Mouse (Mus musculus): ENCODE results near the gene Spns3. TPM values are rescaled to one million over a fixed set of nuclear protein-coding genes. Genes with fewer than 3 reads are reported as not detected.

The Spns3 gene
- under 1 TPM; 0.61 to 0.70 TPM for polyA plus RNA-seq (2017; shearing (Covaris generic))

DNA sequence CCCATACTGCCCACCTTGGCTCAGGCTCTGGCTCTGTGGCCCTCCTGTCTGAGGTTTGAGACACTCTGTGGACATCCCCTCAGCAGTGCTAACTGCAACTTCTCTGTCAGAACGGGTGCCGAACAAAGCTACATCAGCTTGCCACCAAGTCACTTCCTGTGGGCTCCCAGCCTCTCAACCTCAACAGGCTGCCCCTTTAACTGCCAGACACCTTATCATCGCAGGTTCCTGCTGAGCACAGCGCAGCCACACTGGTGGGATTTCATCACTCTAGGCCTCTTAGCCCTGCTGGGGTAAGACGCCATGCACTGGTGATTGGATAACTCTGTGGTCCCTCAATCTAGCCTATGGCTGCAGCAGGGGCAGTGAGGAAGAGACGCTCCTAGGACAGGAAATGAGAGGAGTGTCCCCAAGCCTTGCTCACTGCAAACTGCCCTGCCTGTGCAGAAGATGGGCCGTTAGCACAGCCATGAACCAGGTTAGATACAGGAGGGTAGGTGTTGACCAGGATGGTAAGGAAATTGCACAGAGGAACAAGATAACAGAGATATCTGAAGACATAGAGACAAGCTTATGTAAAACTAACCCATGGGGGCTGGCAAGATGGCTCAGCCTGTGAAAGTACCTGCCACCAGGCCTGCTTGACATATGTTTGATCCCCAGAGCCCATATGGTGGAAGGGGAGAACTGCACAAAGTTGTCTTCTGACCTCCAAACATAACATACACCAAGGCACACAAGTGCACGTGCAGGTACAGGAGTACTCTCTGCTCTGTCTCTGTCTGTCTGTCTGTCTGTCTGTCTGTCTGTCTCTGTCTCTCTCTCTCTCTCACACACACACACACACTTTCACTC is at the start of gene Spns3:
TSS of gene Spns3 (minus strand) at position 373 of the 855 bp plus-strand sequence.
- ATAC-seq, result peak; percentile 19

DNA sequence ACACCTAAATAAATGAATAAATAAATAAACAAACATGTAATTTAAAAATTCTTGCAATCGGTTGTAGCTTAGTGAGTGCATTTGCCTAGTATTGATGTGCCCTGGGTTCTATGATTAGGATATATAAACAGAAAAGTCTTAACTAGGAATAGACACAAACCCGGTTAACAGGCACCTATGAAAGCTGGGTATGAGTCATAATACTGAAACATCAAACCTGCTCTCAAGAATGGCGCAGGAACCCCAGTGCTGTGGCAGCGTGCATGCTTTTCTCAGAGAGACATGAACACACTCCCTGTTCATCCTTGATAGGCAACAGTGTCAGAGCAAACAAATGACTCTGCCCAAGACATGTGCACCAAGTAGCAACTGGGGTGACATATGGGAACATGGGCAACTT is 47.5 kb upstream of the Spns3 start:
- ATAC-seq, result no peak

DNA sequence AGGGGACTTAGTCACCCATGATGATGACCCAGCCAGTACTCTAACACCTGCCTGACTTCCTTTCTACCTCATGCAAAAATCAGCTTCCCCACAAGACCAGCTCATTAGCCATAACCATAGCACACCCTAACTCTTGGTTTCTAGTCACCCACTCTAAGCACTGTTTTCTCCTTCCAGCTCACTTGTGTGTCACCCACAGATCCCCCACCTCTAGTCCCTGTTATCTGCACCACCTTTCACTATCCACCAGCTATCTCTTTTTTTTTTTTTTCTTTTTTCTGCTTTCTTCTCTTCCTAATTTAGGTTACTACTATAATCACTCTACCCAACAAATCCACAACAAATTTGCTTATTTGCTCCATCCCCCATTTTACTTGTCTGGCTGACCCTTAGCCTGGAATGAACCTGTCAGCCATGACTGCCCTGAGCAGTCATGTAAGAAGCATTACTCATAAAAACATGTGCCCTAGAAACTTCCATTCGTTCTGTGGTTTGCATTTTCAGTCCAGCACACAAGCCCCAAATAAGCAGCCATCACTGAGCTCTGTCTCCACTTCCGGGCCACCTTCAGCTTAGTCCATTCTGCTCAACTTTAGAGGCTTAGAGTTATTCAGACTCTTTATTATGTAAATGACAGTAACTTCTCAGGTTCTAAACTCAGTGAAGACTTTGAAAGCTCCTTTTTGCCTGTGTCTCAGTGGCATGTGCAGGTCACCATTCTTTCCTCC is 44.9 kb upstream of the Spns3 start:
- no peak for ATAC-seq

DNA sequence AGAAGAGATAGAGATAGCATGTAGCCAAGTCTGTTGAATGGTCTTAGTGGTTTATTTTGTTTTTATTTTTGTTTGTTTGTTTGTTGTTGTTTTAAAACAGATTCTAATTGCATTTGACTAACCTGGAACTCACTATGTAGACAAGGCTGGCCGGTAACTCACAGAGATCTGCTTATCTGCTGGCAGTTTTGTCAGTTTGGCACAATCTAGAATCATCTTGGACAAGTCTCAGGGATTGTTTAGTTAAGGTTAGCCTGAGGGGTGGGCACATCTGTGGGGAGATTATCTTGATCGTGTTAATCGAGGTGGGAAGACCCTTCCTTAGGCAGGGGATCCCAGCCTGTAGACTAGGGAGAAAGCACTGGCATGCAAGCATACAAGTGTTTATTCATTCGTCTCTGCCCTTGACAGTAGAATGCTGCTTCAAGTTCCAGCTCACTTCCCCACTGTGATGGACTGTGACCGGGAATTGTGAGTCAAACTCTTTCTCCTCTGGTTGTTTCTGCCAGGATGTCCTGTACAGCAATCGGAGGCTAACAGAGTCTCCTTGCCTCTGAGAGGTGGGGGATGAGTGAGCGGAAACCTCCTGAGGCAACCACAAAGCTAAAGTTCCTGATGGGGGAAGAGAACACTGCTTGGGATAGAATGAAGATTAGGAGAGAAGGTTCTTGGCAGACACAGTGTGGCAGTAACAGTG is 37.4 kb upstream of the Spns3 start:
- no peak for ATAC-seq

DNA sequence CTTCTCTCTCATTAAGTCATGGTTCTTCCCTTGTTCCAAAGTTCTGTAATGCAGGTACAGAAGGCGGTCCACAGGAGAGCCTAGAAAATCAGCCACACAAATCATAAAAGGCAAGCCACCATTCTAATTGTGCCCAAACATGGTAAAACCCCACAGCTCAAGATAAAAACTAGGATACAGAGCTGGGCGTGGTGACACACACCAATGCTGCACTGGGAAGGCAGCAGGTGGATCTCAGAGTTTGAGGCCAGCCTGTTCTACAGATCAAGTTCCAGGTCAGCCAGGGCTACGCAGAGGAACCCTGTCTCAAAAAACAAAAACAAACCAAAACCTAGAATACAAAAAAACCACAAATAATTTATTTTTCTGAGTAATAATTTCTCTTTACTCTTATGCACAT is 36.3 kb upstream of the Spns3 start:
- ATAC-seq, result no peak

DNA sequence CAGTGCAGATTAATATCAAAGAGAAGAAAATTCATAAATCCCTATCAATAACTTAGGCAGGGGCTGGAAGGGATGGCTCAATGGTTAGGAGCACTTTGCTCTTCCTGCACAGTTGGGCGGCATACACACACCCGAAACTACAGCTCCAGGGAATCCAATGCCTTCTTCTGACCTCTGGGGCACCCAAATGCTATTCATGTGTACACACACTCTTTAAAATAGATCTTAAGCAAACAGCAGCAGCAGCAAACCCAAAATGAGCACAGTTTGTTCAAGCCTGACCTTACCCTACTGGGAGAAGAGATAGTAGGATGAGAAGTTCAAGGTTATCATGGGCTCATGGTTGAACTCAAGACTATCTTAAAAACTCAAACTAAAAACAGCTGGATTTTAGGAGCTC is 32.8 kb upstream of the Spns3 start:
- ATAC-seq, result no peak

DNA sequence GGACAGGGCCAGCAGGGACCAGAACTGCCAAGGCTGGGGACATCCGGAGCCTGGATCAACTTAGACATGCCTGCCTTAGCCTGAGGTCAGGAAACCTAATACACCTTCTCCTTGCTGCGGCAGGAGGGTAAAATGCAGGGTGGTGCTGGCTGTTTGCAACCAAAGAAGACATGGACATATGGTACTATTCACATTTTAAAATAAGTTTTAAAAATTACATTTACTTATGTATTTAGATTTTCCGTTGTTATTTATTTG is 32.1 kb upstream of the Spns3 start:
- no peak for ATAC-seq

DNA sequence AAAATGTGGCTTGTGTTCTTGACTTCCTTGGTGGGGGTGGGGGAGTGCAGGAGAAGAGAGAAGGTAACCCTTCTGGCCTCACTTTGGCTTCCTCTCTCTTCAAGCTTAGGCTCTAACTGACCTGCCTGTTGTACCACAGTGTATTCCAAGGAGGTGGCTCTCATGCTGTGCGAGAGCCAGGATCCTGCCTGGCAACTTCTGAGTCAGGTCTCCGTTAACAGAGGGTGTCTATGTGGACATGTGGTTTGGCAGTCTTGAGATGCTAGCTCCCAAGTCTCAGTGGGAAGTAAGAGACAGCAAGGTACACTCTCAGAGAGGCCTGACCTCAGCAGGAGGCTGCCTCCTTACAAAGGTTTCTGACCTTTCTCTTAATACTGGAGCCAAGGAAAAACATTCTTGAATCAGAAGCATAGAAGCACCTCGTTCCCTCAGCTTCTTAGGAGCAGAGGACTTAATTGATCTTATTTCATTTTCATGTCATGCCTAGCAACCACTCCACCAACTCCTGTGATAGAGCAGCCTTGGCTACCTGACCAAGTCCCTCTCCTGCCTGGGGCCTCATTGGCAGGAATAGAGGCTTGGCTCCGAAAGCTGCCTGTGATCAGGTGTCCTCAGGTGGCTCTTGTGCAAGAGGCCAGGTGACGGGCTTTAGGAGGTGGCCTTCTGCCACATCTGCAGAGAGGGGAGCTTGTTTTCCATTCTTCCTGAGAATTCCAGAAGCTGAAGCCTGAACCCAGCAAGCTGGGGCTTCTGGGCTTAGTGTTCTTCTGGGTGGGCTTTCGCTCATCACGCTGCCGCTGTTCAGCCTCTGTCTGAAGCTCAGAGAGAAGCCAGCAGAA is 31.5 kb upstream of the Spns3 start:
- no peak for ATAC-seq

DNA sequence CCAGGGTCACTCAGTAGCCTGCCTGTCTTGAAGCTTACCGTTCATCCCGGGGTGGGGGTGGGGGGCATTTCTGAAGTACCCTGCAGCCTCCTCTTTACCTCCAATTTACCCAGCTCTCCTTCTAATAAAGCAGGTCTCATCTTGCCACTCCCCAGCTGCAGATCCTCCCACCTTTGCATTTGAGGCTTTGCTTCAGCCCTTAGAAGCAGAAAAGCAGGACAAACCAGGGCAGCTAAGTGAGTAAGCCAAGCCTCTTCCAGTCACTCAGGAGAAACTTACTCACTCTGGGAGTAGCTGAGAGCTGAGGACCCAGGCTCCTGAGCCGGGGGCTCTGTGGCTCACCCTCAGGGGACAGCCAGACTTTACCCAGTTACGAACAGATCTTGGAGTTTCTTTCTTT is 28.2 kb upstream of the Spns3 start:
- ATAC-seq, result no peak

DNA sequence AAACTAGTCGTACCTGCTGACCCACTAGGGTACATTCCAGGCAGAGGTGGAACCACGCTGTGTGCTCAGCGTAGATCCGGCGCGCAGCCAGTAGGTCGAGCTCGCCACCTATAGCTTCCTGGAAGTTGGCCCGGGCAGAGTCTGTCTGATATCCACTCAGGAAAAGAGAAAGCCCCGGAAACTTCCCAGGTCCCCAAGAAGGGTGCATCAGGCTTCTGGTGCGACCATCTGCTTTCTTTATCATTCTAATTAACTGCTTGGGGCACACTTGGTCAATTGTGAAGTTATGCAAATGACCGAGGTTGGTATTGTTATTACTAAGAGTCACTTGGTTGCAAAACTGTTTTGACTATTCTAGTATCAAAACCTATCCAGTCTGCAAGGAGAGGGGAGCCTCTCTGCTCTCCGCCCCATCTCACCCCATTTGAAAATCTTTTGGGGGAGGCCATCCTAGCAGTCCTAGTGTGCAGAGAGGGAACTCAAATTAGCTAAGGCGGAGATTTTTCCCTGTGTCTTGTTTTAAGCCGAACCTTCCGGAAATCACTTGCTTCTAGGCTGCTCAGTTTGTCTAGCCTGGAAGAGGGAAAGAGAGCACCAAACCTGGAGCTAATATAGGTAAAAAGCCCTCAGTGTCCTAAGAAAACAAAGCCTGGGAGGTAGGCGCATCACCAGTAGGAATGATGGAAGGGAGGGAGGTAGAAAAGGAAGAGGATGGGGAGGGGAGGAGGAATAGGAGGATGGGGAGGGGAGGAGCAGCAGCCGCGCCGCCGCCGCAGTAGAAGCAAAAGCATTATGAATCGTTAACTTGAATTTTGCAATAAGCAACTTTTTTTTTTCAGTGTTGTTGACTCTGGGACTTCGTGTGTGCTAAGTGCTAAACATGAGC is 26.4 kb upstream of the Spns3 start:
- ATAC-seq, result peak; percentile 32

DNA sequence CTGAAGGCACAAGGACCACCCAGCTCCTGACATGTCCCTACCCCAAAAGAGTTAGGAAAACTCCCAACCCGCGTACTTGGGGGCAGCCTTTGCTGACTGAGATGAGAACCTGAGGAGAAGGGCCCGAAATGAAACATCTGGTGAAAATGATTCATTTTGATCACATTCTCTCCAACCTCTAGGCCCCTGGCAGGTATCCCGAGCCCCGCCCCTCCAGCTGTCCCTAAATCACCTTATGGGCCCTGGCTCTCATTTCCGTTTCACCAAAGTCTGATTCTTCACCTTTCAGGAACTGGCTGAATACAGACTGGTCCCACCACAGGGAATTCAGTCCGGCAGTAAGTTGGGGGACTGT is 25.8 kb upstream of the Spns3 start:
- no peak for ATAC-seq

DNA sequence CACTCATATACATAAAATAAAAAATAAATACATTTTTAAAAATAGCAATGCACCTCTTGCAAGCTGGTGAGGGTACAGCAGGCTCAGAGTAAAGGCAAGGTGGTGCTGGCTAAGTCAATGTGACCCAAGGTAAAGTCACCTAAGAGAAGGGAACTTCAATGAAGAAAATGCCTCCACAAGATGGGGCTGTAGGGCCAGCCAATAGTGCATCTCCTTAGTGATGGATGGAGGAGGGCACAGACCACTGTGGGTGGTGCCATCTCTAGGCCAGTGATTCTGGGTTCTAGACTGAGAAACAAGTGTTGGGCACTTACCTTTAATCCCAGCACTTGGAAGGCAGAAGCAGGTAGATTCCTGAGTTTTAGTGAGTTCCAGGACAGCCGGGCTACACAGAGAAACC is 23.5 kb upstream of the Spns3 start:
- ATAC-seq, result no peak

DNA sequence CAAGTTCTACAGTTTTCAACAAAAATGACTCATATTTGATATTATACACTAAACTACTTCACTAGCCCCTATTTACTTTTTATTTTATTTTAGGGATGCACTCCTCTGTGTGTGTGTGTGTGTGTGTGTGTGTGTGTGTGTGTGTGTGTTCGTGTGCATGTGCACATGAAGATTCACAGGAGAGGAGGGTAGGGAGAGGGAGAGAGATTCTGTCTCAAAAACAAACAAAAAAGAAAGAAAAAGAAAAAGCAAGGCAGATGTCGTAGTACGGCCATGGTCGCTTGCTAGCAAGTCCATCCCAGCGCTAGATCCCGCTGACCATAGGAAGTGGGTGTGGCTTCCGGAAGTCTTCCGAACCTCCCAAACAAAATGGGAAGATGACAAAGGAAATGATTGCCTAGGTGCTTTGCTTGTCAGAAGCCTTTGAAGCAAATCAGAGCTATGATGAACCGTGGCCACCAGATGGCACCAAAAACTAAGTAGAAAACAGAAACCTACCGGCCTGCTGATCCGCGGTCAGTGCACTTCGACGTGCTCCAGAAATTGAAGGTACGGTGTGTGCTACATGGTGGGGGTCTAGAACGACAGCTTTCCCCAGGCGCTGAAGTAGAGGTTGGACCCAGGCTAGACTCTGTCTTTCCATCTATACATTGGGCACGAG is 20.1 kb upstream of the Spns3 start:
- peak; percentile 73 for ATAC-seq

DNA sequence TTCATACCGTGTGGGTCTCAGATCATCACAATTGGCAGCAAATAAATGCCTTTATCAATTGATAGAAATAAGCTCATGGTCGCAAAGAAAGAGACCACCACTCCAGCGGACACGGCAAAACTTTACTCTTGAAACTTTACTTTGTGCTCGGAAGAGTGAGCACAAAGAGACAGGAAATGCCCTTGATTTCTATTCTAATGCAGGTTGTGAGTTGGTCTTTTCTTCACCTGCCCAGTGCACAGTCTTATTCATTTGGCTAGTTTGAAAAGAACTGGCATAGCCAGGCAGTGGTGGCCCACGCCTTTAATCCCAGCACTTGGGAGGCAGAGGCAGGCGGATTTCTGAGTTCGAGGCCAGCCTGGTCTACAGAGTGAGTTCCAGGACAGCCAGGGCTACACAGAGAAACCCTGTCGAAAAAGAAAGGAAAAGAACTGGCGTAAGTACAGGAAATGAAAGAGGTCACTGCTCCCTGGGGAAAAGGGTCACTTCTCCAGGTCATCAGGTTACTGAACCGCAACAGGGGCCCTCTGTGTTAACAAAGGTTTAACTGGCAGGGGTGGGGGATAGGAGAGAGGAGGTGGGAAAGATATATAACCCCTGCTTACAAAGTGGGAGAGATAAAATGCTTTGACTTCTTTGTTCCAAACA is 19.5 kb upstream of the Spns3 start:
- ATAC-seq, result no peak

DNA sequence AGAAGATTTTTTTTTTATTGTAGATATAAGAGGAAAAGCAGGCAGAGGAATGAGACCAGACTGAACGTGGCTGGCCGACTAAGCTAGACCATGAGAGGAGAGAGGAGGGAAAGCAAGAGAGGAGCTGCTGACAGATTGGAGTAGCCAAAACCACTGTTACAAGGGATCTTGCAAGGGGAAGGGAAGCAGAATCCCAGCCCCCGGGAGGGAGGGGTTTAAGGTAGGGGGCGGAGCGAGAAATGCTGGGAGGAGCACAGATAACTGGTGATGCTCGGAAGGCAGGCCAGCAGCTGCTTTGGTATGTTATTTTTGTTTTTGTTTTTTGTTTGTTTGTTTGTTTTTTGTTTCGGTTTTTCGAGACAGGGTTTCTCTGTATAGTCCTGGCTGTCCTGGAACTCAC is 18.7 kb upstream of the Spns3 start:
- ATAC-seq, result no peak

DNA sequence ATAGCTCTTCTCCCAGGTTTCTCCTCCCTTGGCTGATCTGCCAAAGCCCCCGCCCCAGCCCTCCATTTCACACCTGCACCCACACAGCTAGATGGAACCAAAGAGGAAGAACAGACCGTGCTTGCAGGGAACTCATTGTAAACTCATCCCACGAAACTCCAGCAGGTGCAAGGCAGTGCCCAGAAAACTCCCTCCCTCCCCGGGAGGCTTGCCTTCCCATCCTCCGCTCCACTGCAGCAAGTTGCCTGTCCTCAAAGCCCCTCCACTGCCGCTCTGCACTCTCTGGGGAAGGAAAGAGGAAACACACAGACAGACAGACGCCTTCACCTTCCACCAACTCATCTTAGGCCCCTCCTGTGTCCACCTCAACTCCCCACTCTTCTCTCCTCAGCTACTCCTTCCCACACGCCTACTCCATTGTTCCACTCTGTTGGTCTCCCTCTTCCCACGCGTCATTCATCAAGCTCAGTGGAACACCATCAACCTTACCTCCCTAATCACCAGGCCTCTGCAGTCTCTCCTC is 16.6 kb upstream of the Spns3 start:
- ATAC-seq, result no peak

DNA sequence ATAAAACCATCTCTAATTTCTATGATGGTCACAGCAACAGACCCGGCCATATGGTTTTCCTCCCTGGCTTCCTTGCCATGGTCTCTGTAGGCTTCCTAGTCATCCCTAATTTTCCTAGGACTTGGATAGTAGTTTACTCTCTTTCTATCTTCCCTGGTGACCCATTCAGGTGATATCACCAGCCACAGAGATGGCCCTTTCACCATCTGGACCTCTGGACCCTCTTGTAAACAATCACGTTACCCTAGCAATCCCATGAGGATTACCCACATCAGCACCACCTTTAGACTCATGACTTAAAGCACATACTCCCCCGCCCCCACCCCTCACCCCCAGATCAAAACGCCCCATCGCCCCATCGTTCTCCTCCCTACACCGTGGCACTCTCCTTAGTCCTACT is 16.0 kb upstream of the Spns3 start:
- ATAC-seq, result no peak

DNA sequence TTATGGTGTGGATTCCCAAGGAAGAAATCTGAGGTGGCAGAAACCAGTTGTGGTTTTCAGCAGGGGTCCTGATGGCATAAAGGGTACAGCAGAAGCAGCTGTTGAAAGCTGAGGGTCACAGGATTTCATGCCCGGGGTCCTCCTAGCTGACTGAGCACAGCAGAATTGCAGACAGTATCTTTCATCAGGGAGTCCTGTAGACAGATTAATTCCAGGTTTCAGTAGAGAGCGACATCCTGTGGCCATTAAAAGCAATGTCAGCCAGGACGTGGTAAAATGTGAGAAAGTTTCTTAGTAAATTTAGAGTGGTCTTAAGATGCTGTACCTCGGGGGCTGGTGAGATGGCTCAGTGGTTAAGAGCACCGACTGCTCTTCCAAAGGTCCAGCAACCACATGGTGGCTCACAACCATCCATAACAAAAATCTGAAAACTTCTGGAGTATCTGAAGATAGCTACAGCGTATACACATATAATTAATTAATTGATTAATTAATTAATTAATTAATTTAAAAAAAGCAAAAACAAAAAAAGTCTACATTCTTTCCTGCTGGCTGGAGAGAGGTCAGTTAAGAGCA is 14.0 kb upstream of the Spns3 start:
- ATAC-seq, result no peak

DNA sequence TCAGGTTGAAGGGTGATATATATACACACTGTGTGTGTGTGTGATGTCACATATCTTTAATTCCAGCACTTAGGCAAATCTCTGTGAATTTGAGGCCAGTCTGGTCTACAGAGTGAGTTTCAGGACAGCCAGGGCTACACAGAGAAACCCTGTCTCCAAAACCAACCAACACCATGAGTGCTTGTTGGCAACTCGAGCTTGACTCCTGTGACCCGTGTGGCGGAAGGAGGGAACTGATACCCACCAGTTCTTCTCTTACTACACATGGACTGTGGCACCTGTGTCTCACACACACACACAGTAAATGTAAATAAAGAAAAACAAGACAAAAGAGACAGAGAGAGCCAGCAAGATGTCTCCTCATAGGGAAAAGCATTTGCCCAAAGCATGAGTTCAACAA is 10.4 kb upstream of the Spns3 start:
- ATAC-seq, result no peak

DNA sequence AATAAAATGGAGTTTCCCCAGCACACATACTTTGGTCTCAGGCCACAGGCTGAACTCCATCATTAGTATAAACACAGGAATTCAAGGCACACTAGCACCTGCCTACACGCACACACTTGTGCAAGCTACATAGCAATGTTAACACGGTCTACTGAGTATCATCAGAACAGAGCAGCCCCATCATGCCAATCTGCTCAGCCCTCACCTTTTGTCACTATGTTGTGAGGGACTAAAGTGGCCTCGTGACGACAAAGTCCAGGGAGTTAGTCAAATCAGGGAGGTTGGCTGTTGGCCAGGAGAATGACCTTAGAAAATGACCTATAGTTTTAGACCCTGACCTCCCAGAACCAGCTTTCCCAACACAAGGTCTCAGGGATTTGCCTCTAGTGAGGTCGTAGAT is 7.8 kb upstream of the Spns3 start:
- ATAC-seq, result no peak
